Mouse (Mus musculus) liver, embryonic 14.5 days (tissue): Measurements from ENCODE around the gene Podxl. TPM values are rescaled to one million over a fixed set of nuclear protein-coding genes. Genes with fewer than 3 reads are reported as not detected.

Source experiments
- ATAC-seq: fragments of 200-750 bp; cut with Nextera tagmentation; 2 replicates; pipeline ENCODE4 v1.8.0; 2017; ENCODE audit warnings: moderate number of reproducible peaks, mild to moderate bottlenecking, moderate library complexity; ENCODE audit not compliant: insufficient read depth
- DNase-seq, 3 experiments: peaks; one replicate each; pipeline ENCODE4 v3.0.0-alpha.2; 2012 to 2013; ENCODE audit warnings: low read depth in 3 of 3, low spot score in 3 of 3
- H3K27ac ChIP-seq: fragments of 300-500 bp; sonication (generic); 2 replicates; pipeline ENCODE4 v1.5.1; 2014; ENCODE audit warnings: moderate library complexity, mild to moderate bottlenecking, control low read depth, inconsistent platforms
- H3K27me3 ChIP-seq: fragments of 300-500 bp; sonication (generic); 2 replicates; pipeline ENCODE4 v1.6.1; 2014; ENCODE audit warnings: mild to moderate bottlenecking, low read length, moderate library complexity; ENCODE audit not compliant: control insufficient read depth, insufficient read depth
- H3K36me3 ChIP-seq: fragments of 300-500 bp; sonication (generic); replicated peaks from 2 replicates; pipeline ENCODE4 v1.6.1; 2014; ENCODE audit warnings: low read depth; ENCODE audit not compliant: control insufficient read depth, insufficient read depth
- H3K4me1 ChIP-seq, 2 experiments: fragments of 200-500 bp in 1 of 2; fragments of 300-500 bp in 1 of 2; sonication (generic) in 1 of 2; replicated peaks; 2 replicates each; pipeline ENCODE4 v1.6.1; 2012 to 2014; ENCODE audit warnings: antibody characterized with exemption in 1 of 2, inconsistent platforms in 1 of 2, low read length in 1 of 2; ENCODE audit not compliant: control insufficient read depth in 2 of 2, insufficient read depth in 2 of 2
- H3K4me2 ChIP-seq: fragments of 300-500 bp; sonication (generic); 2 replicates; pipeline ENCODE4 v1.6.1; 2014; ENCODE audit warnings: low read depth, mild to moderate bottlenecking, control low read depth, moderate library complexity
- H3K4me3 ChIP-seq, 2 experiments: fragments of 200-500 bp in 1 of 2; fragments of 300-500 bp in 1 of 2; sonication (generic) in 1 of 2; 2 replicates each; pipeline ENCODE4 v1.5.1; 2012 to 2014; ENCODE audit warnings: low read depth in 2 of 2, low read length in 2 of 2, mild to moderate bottlenecking in 2 of 2, control low read depth in 1 of 2, inconsistent platforms in 1 of 2, moderate library complexity in 1 of 2; ENCODE audit not compliant: insufficient read depth in 1 of 2
- H3K9ac ChIP-seq: fragments of 300-500 bp; sonication (generic); replicated peaks from 2 replicates; pipeline ENCODE4 v1.6.1; 2014; ENCODE audit warnings: mild to moderate bottlenecking, control low read depth, moderate library complexity
- H3K9me3 ChIP-seq: fragments of 300-500 bp; sonication (generic); 2 replicates; pipeline ENCODE4 v1.6.1; 2016; ENCODE audit warnings: low read length, mixed read lengths; ENCODE audit not compliant: control insufficient read depth
- CTCF ChIP-seq: IDR thresholded peaks from 2 replicates; pipeline ENCODE4 v1.5.1; 2016; ENCODE audit warnings: antibody characterized with exemption, low read depth, control low read depth
- EP300 ChIP-seq: IDR thresholded peaks from 2 replicates; pipeline ENCODE4 v1.6.1; 2016; ENCODE audit warnings: antibody characterized with exemption, low read depth
- WGBS: fragments of 180-500 bp; shearing (Covaris S2); extraction: QIAGEN DNeasy Blood & Tissue Kit; methylation state at CpG from one replicate; pipeline ENCODE4 v1.1.7; 2014; ENCODE audit not compliant: insufficient replicate concordance; 5-methylcytosine and 5-hydroxymethylcytosine counted together
- polyA plus RNA-seq, 2 experiments: library from polyadenylated mRNA; depleted of rRNA in 1 of 2; stranded (reverse) in 1 of 2; unstranded in 1 of 2; fragments of >200 nt; fragmentation: Nextera tagmentation in 1 of 2; extraction: Ambion mirVana in 1 of 2; gene quantifications; 2 replicates each; pipeline versions ENCODE4 v1.2.1 to v1.2.3; 2012 to 2014

Podxl gene
- polyA plus RNA-seq, 2 experiments = 5.0 to 8.2 TPM

GRCm38 (mm10) chr6:31500260-31500659 lies 63.5 kb downstream of the Podxl start:
- DNase-seq (no peak), ATAC-seq (no peak)
- Histone ChIP-seq H3K4me3 (no peak overlapping the region), H3K9me3 (no peaks in the 10 kb centered on the region), H3K27me3 (no peaks in the 10 kb centered on the region), H3K36me3 (peaks cover 14% of the 10 kb centered on the region), H3K4me2 (no peak overlapping the region), H3K4me1 (no peaks in the 10 kb centered on the region), H3K27ac (no peak overlapping the region), H3K9ac (no peak overlapping the region)
- TF ChIP-seq EP300 (no peak), CTCF (no peak)
- 80% methylated on average over 2 of the region's 2 CpGs for WGBS

GRCm38 (mm10) chr6:31499836-31500235 lies 63.9 kb downstream of the Podxl start:
- H3K9ac ChIP-seq = no peak overlapping the region
- peaks cover 14% of the 10 kb centered on the region for H3K36me3 ChIP-seq
- H3K4me1 ChIP-seq = no peaks in the 10 kb centered on the region
- H3K4me2 ChIP-seq = no peak overlapping the region
- DNase-seq (no peak), ATAC-seq (no peak)
- 89% methylated on average over 10 of the region's 10 CpGs for WGBS
- TF ChIP-seq CTCF (no peak), EP300 (no peak)
- H3K27ac ChIP-seq = no peak overlapping the region
- no peaks in the 10 kb centered on the region for H3K27me3 ChIP-seq
- H3K4me3 ChIP-seq = no peak overlapping the region
- no peaks in the 10 kb centered on the region for H3K9me3 ChIP-seq

- Histone ChIP-seq H3K4me1 (no peaks in the 10 kb centered on the region), H3K27ac (no peak overlapping the region), H3K9ac (no peak overlapping the region), H3K4me3 (no peak overlapping the region), H3K27me3 (no peaks in the 10 kb centered on the region), H3K4me2 (no peak overlapping the region), H3K9me3 (no peaks in the 10 kb centered on the region), H3K36me3 (peaks cover 14% of the 10 kb centered on the region)
- DNase-seq = no peak
- WGBS = 88% methylated on average over 2 of the region's 2 CpGs
- TF ChIP-seq EP300 (no peak), CTCF (no peak)
- no peak for ATAC-seq
Measured at GRCm38 (mm10) chr6:31496227-31496626, 67.6 kb downstream of the Podxl start.

GRCm38 (mm10) chr6:31495122-31495731 lies 68.6 kb downstream of the Podxl start:
- Histone ChIP-seq H3K9ac (no peak overlapping the region), H3K27ac (no peak overlapping the region), H3K4me3 (no peak overlapping the region), H3K4me1 (no peaks in the 10 kb centered on the region), H3K9me3 (no peaks in the 10 kb centered on the region), H3K27me3 (no peaks in the 10 kb centered on the region), H3K4me2 (no peak overlapping the region), H3K36me3 (peaks cover 14% of the 10 kb centered on the region)
- WGBS = 79% methylated on average over 2 of the region's 2 CpGs
- no peak for ATAC-seq
- no peak for DNase-seq
- TF ChIP-seq EP300 = no peak
- TF ChIP-seq CTCF = no peak

- ATAC-seq = no peak
- Histone ChIP-seq H3K36me3 (peaks cover 9% of the 10 kb centered on the region), H3K4me1 (no peaks in the 10 kb centered on the region), H3K9ac (no peak overlapping the region), H3K27ac (no peak overlapping the region), H3K4me3 (no peak overlapping the region), H3K9me3 (no peaks in the 10 kb centered on the region), H3K4me2 (no peak overlapping the region), H3K27me3 (no peaks in the 10 kb centered on the region)
- WGBS = 87% methylated on average over 7 of the region's 7 CpGs
- TF ChIP-seq CTCF = no peak
- no peak for TF ChIP-seq EP300
- DNase-seq = no peak
Measured at GRCm38 (mm10) chr6:31489950-31490349, 73.8 kb downstream of the Podxl start.
